Mouse (Mus musculus) kidney, adult 2 months (tissue): ENCODE results near the gene Astn2.

Source experiments
- CTCF ChIP-seq: fragments of 200-500 bp; conservative IDR thresholded peaks from 2 replicates; pipeline ENCODE4 v1.5.1; 2011; ENCODE audit warnings: low read depth, mild to moderate bottlenecking, control low read depth, low read length, moderate library complexity, mixed read lengths; ENCODE audit not compliant: insufficient read depth, insufficient read length
- POLR2A ChIP-seq: fragments of 200-500 bp; IDR thresholded peaks from one replicate; pipeline ENCODE4 v1.6.1; 2011; ENCODE audit warnings: low read depth, low read length, control low read depth

- no peak for TF ChIP-seq POLR2A
- TF ChIP-seq CTCF, result no peak
Observed at GRCm38 (mm10) chr4:65761658-65762057, 642.8 kb downstream of the Astn2 start.
